Mouse (Mus musculus) hindbrain, embryonic 11.5 days (tissue): Measurements from ENCODE around the gene Yipf3. TPM values are rescaled to one million over a fixed set of nuclear protein-coding genes. Genes with fewer than 3 reads are reported as not detected.

ENCODE experiments used
- ATAC-seq: fragments of 200-750 bp; cut with Nextera tagmentation; 2 replicates; pipeline ENCODE4 v1.8.0; 2017; ENCODE audit warnings: mild to moderate bottlenecking, moderate TSS enrichment, moderate library complexity; ENCODE audit not compliant: low FRiP score
- DNase-seq: peaks from one replicate; pipeline ENCODE4 v3.0.0-alpha.2; 2015; ENCODE audit warnings: low spot score
- H3K27ac ChIP-seq: fragments of 300-500 bp; sonication (generic); 2 replicates; pipeline ENCODE4 v1.5.1; 2014; ENCODE audit warnings: mild to moderate bottlenecking, low read depth, low read length
- H3K27me3 ChIP-seq: fragments of 300-500 bp; sonication (generic); 2 replicates; pipeline ENCODE4 v1.6.1; 2014; ENCODE audit warnings: mild to moderate bottlenecking, low read length, moderate library complexity, mixed read lengths; ENCODE audit not compliant: control insufficient read depth, insufficient read depth
- H3K36me3 ChIP-seq: fragments of 300-500 bp; sonication (generic); 2 replicates; pipeline ENCODE4 v1.6.1; 2014; ENCODE audit warnings: mild to moderate bottlenecking, low read length, moderate library complexity, mixed read lengths; ENCODE audit not compliant: control insufficient read depth, insufficient read depth
- H3K4me1 ChIP-seq: fragments of 300-500 bp; sonication (generic); replicated peaks from 2 replicates; pipeline ENCODE4 v1.6.1; 2014; ENCODE audit warnings: low read length, mixed read lengths; ENCODE audit not compliant: control insufficient read depth, insufficient read depth
- H3K4me2 ChIP-seq: fragments of 300-500 bp; sonication (generic); replicated peaks from 2 replicates; pipeline ENCODE4 v1.6.1; 2014; ENCODE audit warnings: mild to moderate bottlenecking, low read depth, low read length
- H3K4me3 ChIP-seq: fragments of 300-500 bp; sonication (generic); 2 replicates; pipeline ENCODE4 v1.5.1; 2014; ENCODE audit warnings: low read depth, low read length
- H3K9ac ChIP-seq: fragments of 300-500 bp; sonication (generic); 2 replicates; pipeline ENCODE4 v1.6.1; 2014; ENCODE audit warnings: low read depth, low read length
- H3K9me3 ChIP-seq: fragments of 300-500 bp; sonication (generic); 2 replicates; pipeline ENCODE4 v1.6.1; 2016; ENCODE audit warnings: low read length; ENCODE audit not compliant: control insufficient read depth
- WGBS: fragments of 180-500 bp; shearing (Covaris S2); extraction: QIAGEN DNeasy Blood & Tissue Kit; methylation state at CpG from one replicate; pipeline ENCODE4 v1.1.7; 2014; 5-methylcytosine and 5-hydroxymethylcytosine counted together
- polyA plus RNA-seq: library from polyadenylated mRNA; unstranded; fragments of >200 nt; fragmentation: Nextera tagmentation; extraction: Ambion mirVana; gene quantifications from 2 replicates; pipeline ENCODE4 v1.2.1, GENCODE M21; 2014

The Yipf3 gene
- 64.0 and 64.7 TPM in 2 replicates for polyA plus RNA-seq

DNA sequence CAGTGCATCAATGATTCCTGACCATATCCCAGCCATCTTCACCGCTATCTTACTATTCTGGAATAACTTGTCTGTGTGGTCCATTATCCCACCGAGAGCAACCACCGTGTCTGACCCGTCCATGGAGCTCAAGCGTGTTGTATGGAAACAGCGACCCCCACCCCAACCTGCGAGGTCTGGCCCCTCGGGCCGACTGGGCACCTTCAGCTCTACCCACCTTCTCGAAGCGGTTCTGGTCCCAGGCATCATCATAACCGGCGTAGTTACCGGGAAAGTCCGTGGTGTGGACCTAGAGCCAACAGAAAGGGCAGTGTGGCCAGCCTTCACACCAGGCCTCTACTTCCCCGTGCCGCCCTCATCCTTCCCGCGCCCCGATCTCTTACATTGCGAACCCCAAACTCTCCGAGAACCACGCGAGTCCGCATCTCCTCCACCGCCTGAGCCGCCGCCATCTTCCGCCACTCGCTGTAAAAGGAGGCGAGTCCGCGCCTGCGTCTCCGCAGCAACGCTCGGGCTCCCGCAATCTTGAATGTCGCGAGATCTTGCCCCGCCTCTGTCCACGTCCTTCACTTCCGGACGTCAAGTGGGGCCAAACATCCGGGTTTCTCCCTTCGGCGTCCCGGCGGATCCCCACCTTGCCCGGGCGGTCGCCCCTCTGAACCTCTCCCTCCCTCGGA, at the start of gene Yipf3, which contains the start of gene Polr1c:
Yipf3 (plus strand) TSS at position 569 of the 677 bp plus-strand sequence.
Polr1c (minus strand) TSS at position 543 of the 677 bp plus-strand sequence.
- peak within 1 kb of the TSS; percentile 78 for H3K27ac ChIP-seq
- H3K4me2 ChIP-seq: peak within 1 kb of the TSS; percentile 58
- H3K4me3 ChIP-seq: peak within 1 kb of the TSS; percentile 97
- DNase-seq: peak; percentile 96
- H3K9me3 ChIP-seq: no peaks in the 10 kb centered on the region
- H3K9ac ChIP-seq: peak within 1 kb of the TSS; percentile 93
- peak; percentile 90 for ATAC-seq
- H3K36me3 ChIP-seq: peaks cover 26% of the 10 kb centered on the region
- H3K4me1 ChIP-seq: peaks cover 7% of the 10 kb centered on the region
- no peaks in the 10 kb centered on the region for H3K27me3 ChIP-seq
- WGBS: under 1% methylated on average over 53 of the region's 53 CpGs

GRCm38 (mm10) chr17:46201151-46201550, 46.7 kb upstream of the Yipf3 start:
- Histone ChIP-seq H3K9ac (peak overlapping the region; percentile 17; the same call in 1 of the 2 replicates), H3K4me3 (peak overlapping the region; percentile 93)

GRCm38 (mm10) chr17:46202421-46203071, 45.3 kb upstream of the Yipf3 start, which contains the start of the genes Polh and Xpo5:
Gene Polh, minus strand, starts transcription at chr17:46202645.
Gene Xpo5, plus strand, starts transcription at chr17:46202782.
- H3K27ac ChIP-seq: peak within 1 kb of the TSS; percentile 64
- H3K4me3 ChIP-seq: peak within 1 kb of the TSS; percentile 93
- peak within 1 kb of the TSS; percentile 54 for H3K4me2 ChIP-seq
- peak within 1 kb of the TSS; percentile 88 for H3K9ac ChIP-seq
- no peaks in the 10 kb centered on the region for H3K4me1 ChIP-seq
- peak; percentile 99 for DNase-seq
- H3K27me3 ChIP-seq: no peaks in the 10 kb centered on the region
- under 1% methylated on average over 59 of the region's 66 CpGs for WGBS
- no peaks in the 10 kb centered on the region for H3K9me3 ChIP-seq
- ATAC-seq: peak; percentile 94
- peaks cover 5% of the 10 kb centered on the region; the same call in 1 of the 2 replicates for H3K36me3 ChIP-seq

More at GRCm38 (mm10) chr17:46201151-46201550, 46.7 kb upstream of the Yipf3 start:
- no peak for ATAC-seq
- no peak for DNase-seq
- H3K4me1 ChIP-seq: no peaks in the 10 kb centered on the region
- no peaks in the 10 kb centered on the region for H3K36me3 ChIP-seq
- H3K27me3 ChIP-seq: no peaks in the 10 kb centered on the region
- H3K9me3 ChIP-seq: no peaks in the 10 kb centered on the region
- H3K4me2 ChIP-seq: peak overlapping the region; percentile 22; the same call in 1 of the 2 replicates
- H3K27ac ChIP-seq: no peak overlapping the region
- 77% methylated on average over 6 of the region's 6 CpGs for WGBS

DNA sequence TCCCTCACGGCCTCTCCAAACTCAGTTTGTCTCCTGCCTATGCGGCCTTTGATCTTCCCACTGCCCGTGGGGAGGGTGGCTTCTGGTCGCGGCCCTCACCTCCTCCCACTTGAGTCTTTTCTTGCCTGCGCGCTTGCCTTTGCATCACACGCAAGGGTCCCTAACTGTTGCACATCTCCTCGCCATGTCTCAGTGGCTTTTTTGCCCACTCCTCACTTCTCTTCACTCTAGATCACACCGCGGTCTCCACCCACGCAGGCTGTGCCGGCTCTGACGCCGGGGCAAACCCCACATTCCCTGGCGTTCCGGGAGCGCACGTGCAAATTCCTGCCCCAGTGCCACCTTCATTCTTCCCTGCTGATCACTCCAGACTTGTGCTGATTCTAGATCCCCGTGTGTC, 44.8 kb upstream of the Yipf3 start:
- Histone ChIP-seq H3K4me3 (peak overlapping the region; percentile 93), H3K9me3 (no peaks in the 10 kb centered on the region), H3K36me3 (peaks cover 10% of the 10 kb centered on the region; the same call in 1 of the 2 replicates), H3K9ac (peak overlapping the region; percentile 88), H3K27ac (peak overlapping the region; percentile 64), H3K4me1 (no peaks in the 10 kb centered on the region), H3K27me3 (no peaks in the 10 kb centered on the region), H3K4me2 (peak overlapping the region; percentile 54)
- DNase-seq (no peak), ATAC-seq (no peak)
- under 1% methylated on average over 20 of the region's 20 CpGs for WGBS

- Histone ChIP-seq H3K36me3 (peaks cover 10% of the 10 kb centered on the region; the same call in 1 of the 2 replicates), H3K9ac (no peak overlapping the region), H3K27ac (no peak overlapping the region), H3K4me3 (no peak overlapping the region), H3K4me1 (no peaks in the 10 kb centered on the region), H3K4me2 (no peak overlapping the region), H3K9me3 (no peaks in the 10 kb centered on the region), H3K27me3 (no peaks in the 10 kb centered on the region)
- DNase-seq: no peak
- no peak for ATAC-seq
These were observed 41.2 kb upstream of the Yipf3 start for GRCm38 (mm10) chr17:46206676-46207075.

GRCm38 (mm10) chr17:46210550-46210949, 37.3 kb upstream of the Yipf3 start:
- no peak for ATAC-seq
- WGBS: 93% methylated on average over 3 of the region's 3 CpGs
- no peaks in the 10 kb centered on the region for H3K27me3 ChIP-seq
- no peaks in the 10 kb centered on the region for H3K4me1 ChIP-seq
- H3K9ac ChIP-seq: no peak overlapping the region
- no peak overlapping the region for H3K4me3 ChIP-seq
- H3K4me2 ChIP-seq: no peak overlapping the region
- H3K27ac ChIP-seq: no peak overlapping the region
- peaks cover 13% of the 10 kb centered on the region; the same call in 1 of the 2 replicates for H3K36me3 ChIP-seq
- no peaks in the 10 kb centered on the region for H3K9me3 ChIP-seq
- DNase-seq: no peak

DNA sequence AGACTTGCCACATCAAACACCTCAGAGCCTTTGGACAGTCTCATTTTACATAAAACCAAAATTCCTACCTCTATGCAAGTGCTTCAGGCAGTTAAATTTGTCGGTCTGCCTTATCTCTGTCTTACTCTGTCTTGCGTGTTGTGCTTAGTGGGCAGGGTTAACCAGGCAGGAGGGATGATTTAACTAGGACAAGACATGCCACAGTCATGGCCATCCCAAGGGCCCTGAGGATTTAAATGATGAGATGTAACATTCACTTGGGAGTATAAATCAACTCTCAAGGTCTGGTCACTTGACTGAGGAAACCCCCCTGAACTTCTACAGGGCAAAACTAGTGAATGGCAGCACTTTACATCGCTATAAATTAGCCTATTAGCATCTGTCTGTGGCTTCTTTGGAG, 26.3 kb upstream of the Yipf3 start:
- Histone ChIP-seq H3K27me3 (no peaks in the 10 kb centered on the region), H3K27ac (no peak overlapping the region), H3K9me3 (no peaks in the 10 kb centered on the region), H3K4me3 (no peak overlapping the region), H3K4me2 (no peak overlapping the region), H3K36me3 (peaks cover 13% of the 10 kb centered on the region), H3K4me1 (no peaks in the 10 kb centered on the region), H3K9ac (no peak overlapping the region)
- no peak for ATAC-seq
- WGBS: 95% methylated on average over 3 of the region's 3 CpGs
- no peak for DNase-seq

- H3K9me3 ChIP-seq: no peaks in the 10 kb centered on the region
- H3K4me2 ChIP-seq: no peak overlapping the region
- H3K4me1 ChIP-seq: no peaks in the 10 kb centered on the region
- no peak for DNase-seq
- H3K27ac ChIP-seq: no peak overlapping the region
- no peak overlapping the region for H3K9ac ChIP-seq
- no peak for ATAC-seq
- WGBS: 85% methylated on average over 7 of the region's 7 CpGs
- peaks cover 13% of the 10 kb centered on the region; the same call in 1 of the 2 replicates for H3K36me3 ChIP-seq
- no peaks in the 10 kb centered on the region for H3K27me3 ChIP-seq
- no peak overlapping the region for H3K4me3 ChIP-seq
These were observed 20.3 kb upstream of the Yipf3 start for GRCm38 (mm10) chr17:46227576-46227975.
